Mouse (Mus musculus): ENCODE data around the gene Rprml. TPM values are rescaled to one million over a fixed set of nuclear protein-coding genes. Genes with fewer than 3 reads are reported as not detected.
A peak's percentile ranks its signal among the peaks of the same experiment; 100 is the strongest.
"Not testable (repeated sequence)": the region's sequence is repeated elsewhere in the genome, so short reads cannot be mapped to it uniquely, and the experiment has no call there.

Rprml gene
- total and polyA plus RNA-seq, 3 experiments = not detected

- Histone ChIP-seq H3K4me3 (ENCODE audit: low read depth, low read length) (no peak overlapping the region), H3K36me3 (replicated peaks) (peaks cover 5% of the 10 kb centered on the region), H3K9me3 (replicated peaks) (no peaks in the 10 kb centered on the region), H3K4me1 (ENCODE audit: insufficient read depth, low read depth, low read length) (peaks cover 2% of the 10 kb centered on the region; the same call in 1 of the 2 replicates), H3K27me3 (ENCODE audit: insufficient read depth, low read length) (peaks cover 19% of the 10 kb centered on the region)
- TF ChIP-seq GATA2 (IDR thresholded peaks at IDR 0.05; ENCODE audit: borderline replicate concordance, low read depth, low read length) = no peak
- TF ChIP-seq POLR2AphosphoS5 (IDR thresholded peaks at IDR 0.05; ENCODE audit: insufficient replicate concordance, low read depth, low read length) = no peak
- no peak for TF ChIP-seq GATA1 (IDR thresholded peaks at IDR 0.05; ENCODE audit: borderline replicate concordance, low read length)
- TF ChIP-seq TAL1 (conservative IDR thresholded peaks at IDR 0.05; ENCODE audit: low read depth, low read length) = no peak
- TF ChIP-seq CTCF (IDR thresholded peaks at IDR 0.05; ENCODE audit: low read depth, low read length) = no peak
- DNase-seq (ENCODE audit: low spot score) = no peak
- no peak for ATAC-seq (ENCODE audit: extremely low read depth, insufficient number of reproducible peaks, low FRiP score, poor library complexity, severe bottlenecking)
Measured at GRCm38 (mm10) chr11:103666181-103666906, 17.0 kb downstream of the Rprml start.

DNA sequence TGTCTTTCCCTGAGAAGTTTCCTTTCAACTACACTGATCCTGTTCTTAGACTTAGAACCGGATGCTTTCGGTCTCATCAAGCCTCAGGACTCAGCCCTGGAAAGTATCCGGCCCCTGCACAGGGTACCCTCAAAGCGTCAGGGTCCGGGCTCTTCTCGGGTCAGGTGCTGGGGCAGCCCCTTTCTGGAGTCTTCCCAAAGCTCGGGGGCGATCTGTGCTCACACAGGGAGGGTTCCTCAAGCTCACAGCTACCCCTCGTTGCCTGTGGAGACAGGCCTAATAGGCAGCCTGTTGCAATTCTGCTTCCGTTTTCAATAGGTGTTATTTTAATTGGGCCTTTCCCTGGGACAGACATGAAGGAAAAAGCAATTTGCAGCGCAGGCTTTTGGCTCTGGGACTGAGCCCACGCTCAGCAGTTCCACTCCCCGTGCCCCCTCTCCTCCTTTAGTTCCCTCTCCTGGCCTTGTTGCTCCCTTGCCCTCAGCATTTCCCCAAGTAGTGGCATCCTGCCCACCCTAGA, 17.6 kb downstream of the Rprml start:
- ATAC-seq (ENCODE audit: extremely low read depth, insufficient number of reproducible peaks, low FRiP score, poor library complexity, severe bottlenecking) (no peak), DNase-seq (ENCODE audit: low spot score) (no peak)
- TF ChIP-seq GATA2 (IDR thresholded peaks at IDR 0.05; ENCODE audit: borderline replicate concordance, low read depth, low read length) (no peak), GATA1 (IDR thresholded peaks at IDR 0.05; ENCODE audit: borderline replicate concordance, low read length) (no peak), CTCF (IDR thresholded peaks at IDR 0.05; ENCODE audit: low read depth, low read length) (no peak), TAL1 (conservative IDR thresholded peaks at IDR 0.05; ENCODE audit: low read depth, low read length) (no peak), POLR2AphosphoS5 (IDR thresholded peaks at IDR 0.05; ENCODE audit: insufficient replicate concordance, low read depth, low read length) (no peak)
- Histone ChIP-seq H3K36me3 (replicated peaks) (peaks cover 5% of the 10 kb centered on the region), H3K4me1 (ENCODE audit: insufficient read depth, low read depth, low read length) (peaks cover under 1% of the 10 kb centered on the region; the same call in 1 of the 2 replicates), H3K4me3 (ENCODE audit: low read depth, low read length) (no peak overlapping the region), H3K27me3 (ENCODE audit: insufficient read depth, low read length) (peaks cover 19% of the 10 kb centered on the region), H3K9me3 (replicated peaks) (no peaks in the 10 kb centered on the region)

GRCm38 (mm10) chr11:103675556-103675955, 26.2 kb downstream of the Rprml start:
- Histone ChIP-seq H3K9me3 (replicated peaks) (no peaks in the 10 kb centered on the region), H3K4me1 (ENCODE audit: insufficient read depth, low read depth, low read length) (no peaks in the 10 kb centered on the region), H3K4me3 (ENCODE audit: low read depth, low read length) (no peak overlapping the region), H3K27me3 (ENCODE audit: insufficient read depth, low read length) (no peaks in the 10 kb centered on the region), H3K36me3 (replicated peaks) (peaks cover 82% of the 10 kb centered on the region)
- ATAC-seq (ENCODE audit: extremely low read depth, insufficient number of reproducible peaks, low FRiP score, poor library complexity, severe bottlenecking) (no peak), DNase-seq (ENCODE audit: low spot score) (peak; percentile 41)
- TF ChIP-seq GATA2 (IDR thresholded peaks at IDR 0.05; ENCODE audit: borderline replicate concordance, low read depth, low read length) = no peak
- TF ChIP-seq TAL1 (conservative IDR thresholded peaks at IDR 0.05; ENCODE audit: low read depth, low read length) = no peak
- TF ChIP-seq CTCF (IDR thresholded peaks at IDR 0.05; ENCODE audit: low read depth, low read length) = peak; percentile 91

DNA sequence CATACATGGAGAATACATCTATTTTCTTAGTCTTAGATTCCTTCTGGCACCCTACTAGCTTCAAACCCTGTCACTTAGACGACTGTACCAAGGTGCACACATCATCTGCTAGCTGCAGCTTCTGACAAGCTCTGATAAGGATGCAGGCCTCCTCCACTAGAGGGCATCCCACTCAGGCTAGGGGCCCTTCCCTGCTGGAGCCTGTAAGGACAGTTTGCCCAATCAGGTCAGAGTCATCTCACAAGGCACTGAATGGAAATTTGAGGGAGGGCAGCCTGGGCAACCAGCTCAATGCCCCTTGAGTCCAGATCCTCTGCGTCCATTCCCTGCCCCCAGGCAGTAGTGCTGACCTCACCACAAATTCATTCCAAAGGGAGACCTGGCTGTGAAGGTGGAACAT, 27.7 kb downstream of the Rprml start:
- TF ChIP-seq CTCF (IDR thresholded peaks at IDR 0.05; ENCODE audit: low read depth, low read length) = 0 out of 2 replicates have a peak, but pooled peaks have one; percentile 9
- not testable (repeated sequence) for ATAC-seq (ENCODE audit: extremely low read depth, insufficient number of reproducible peaks, low FRiP score, poor library complexity, severe bottlenecking); H3K4me3 ChIP-seq (ENCODE audit: low read depth, low read length); H3K4me1 ChIP-seq (ENCODE audit: insufficient read depth, low read depth, low read length); H3K9me3 ChIP-seq (replicated peaks); DNase-seq (ENCODE audit: low spot score); H3K27me3 ChIP-seq (ENCODE audit: insufficient read depth, low read length)
- peaks cover 91% of the 10 kb centered on the region for H3K36me3 ChIP-seq (replicated peaks)

DNA sequence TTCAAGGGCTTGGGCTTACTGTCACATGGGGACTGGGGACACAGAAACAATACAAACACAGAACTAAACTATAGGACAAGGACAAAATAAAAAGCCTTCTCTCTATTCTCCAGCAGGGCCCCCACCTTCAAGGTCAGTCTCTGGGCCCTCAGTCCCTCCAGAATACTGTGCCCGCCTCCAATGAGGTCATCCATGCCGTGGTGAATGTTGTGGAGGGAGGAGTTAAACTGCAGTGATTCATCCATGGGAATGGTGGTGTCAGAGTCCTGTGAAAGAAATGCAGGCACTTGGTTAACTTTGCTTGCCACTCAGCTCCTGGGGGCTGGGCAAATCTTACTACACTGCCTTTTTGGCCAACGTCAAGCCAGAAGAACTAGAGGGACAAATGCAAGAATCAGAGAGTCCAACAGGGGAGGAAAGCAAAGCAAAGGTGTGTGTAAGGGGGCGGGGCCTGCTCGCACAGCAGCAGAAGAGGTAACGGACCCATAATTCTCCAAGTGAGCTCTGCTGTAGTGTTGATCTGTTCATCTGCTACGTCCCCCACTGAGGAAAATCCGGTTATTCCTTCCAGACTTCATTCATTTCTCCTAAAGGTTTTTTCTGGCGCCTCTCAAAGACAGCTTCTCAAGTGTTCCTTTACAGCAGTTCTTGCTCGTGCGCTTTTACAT, 34.4 kb downstream of the Rprml start:
- no peaks in the 10 kb centered on the region for H3K9me3 ChIP-seq (replicated peaks)
- H3K4me1 ChIP-seq (ENCODE audit: insufficient read depth, low read depth, low read length) = no peaks in the 10 kb centered on the region
- no peaks in the 10 kb centered on the region for H3K27me3 ChIP-seq (ENCODE audit: insufficient read depth, low read length)
- no peak for DNase-seq (ENCODE audit: low spot score)
- peaks cover 97% of the 10 kb centered on the region for H3K36me3 ChIP-seq (replicated peaks)
- TF ChIP-seq GATA1 (IDR thresholded peaks at IDR 0.05; ENCODE audit: borderline replicate concordance, low read length) = no peak
- no peak for TF ChIP-seq POLR2AphosphoS5 (IDR thresholded peaks at IDR 0.05; ENCODE audit: insufficient replicate concordance, low read depth, low read length)
- TF ChIP-seq CTCF (IDR thresholded peaks at IDR 0.05; ENCODE audit: low read depth, low read length) = no peak
- no peak for TF ChIP-seq TAL1 (conservative IDR thresholded peaks at IDR 0.05; ENCODE audit: low read depth, low read length)
- no peak for TF ChIP-seq GATA2 (IDR thresholded peaks at IDR 0.05; ENCODE audit: borderline replicate concordance, low read depth, low read length)
- H3K4me3 ChIP-seq (ENCODE audit: low read depth, low read length) = no peak overlapping the region
- ATAC-seq (ENCODE audit: extremely low read depth, insufficient number of reproducible peaks, low FRiP score, poor library complexity, severe bottlenecking) = no peak

DNA sequence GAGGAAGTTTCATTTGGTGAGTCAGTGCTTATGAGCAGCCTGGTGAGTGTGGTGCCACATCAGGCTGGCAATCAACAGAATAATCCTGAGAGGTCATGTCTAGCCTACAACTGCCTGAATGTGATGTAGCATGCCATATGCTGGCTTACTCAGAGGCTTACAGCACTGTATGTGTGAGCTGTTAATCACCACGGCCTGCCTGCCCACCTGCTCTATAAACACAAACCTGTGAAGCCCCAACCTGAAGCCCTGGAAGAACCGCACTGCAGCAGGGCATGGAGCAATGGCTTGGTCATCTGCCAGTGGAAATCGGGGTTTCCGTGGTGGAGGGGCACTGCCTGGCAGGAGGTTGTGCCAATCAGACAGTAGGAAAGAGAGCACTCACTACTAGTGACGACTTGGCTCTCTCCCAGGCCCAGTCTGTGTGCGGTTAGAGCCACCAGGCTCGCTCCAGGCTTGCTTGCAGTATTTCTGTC, 35.9 kb downstream of the Rprml start:
- DNase-seq (ENCODE audit: low spot score) (no peak), ATAC-seq (ENCODE audit: extremely low read depth, insufficient number of reproducible peaks, low FRiP score, poor library complexity, severe bottlenecking) (no peak)
- no peak overlapping the region for H3K4me3 ChIP-seq (ENCODE audit: low read depth, low read length)
- H3K9me3 ChIP-seq (replicated peaks) = no peaks in the 10 kb centered on the region
- peaks cover 99% of the 10 kb centered on the region for H3K36me3 ChIP-seq (replicated peaks)
- TF ChIP-seq POLR2AphosphoS5 (IDR thresholded peaks at IDR 0.05; ENCODE audit: insufficient replicate concordance, low read depth, low read length) (no peak), TAL1 (conservative IDR thresholded peaks at IDR 0.05; ENCODE audit: low read depth, low read length) (no peak), CTCF (IDR thresholded peaks at IDR 0.05; ENCODE audit: low read depth, low read length) (no peak), GATA1 (IDR thresholded peaks at IDR 0.05; ENCODE audit: borderline replicate concordance, low read length) (no peak), GATA2 (IDR thresholded peaks at IDR 0.05; ENCODE audit: borderline replicate concordance, low read depth, low read length) (no peak)
- H3K4me1 ChIP-seq (ENCODE audit: insufficient read depth, low read depth, low read length) = peaks cover 9% of the 10 kb centered on the region
- H3K27me3 ChIP-seq (ENCODE audit: insufficient read depth, low read length) = no peaks in the 10 kb centered on the region

Measured in G1E (cell line).